8 mouse cellular contexts compared by ENCODE assay signal in genomic region chr13:23503797-23504196, GRCm38 (mm10). TPM values are rescaled to one million over a fixed set of nuclear protein-coding genes. Genes with fewer than 3 reads are reported as not detected.
DNase-seq lines count a peak whose midpoint lies in the region; ATAC-seq and TF ChIP-seq lines count a peak whose summit lies in the region.

No protein-coding gene starts in this region.

- intact Hi-C loops in heart, adult 2 months (cut with DNase I): no loop called here
- intact Hi-C loops in heart, postnatal 25 days (cut with DNase I): no loop called here

- peak; percentile 26 to 51 for DNase-seq in heart, adult 2 months
- no peak for DNase-seq in heart, postnatal 25 days (ENCODE audit: low spot score)
- peak; percentile 57 for DNase-seq in Muller cell, postnatal 12 days (ENCODE audit: inconsistent ontology term)
- peak; percentile 81 for DNase-seq in limb, embryonic 11.5 days (ENCODE audit: low spot score)
- peak; percentile 42 to 59 for DNase-seq in natural killer cell, adult 2 months (ENCODE audit: low spot score in 2 of 2)
- no peak for DNase-seq in gastrocnemius, postnatal 25 days

- H3K79me2 ChIP-seq in heart, adult 2 months (replicated peaks; ENCODE audit: control insufficient read depth, insufficient read depth, low read length): no peaks in the 10 kb centered on the region

- H3K4me1 ChIP-seq in heart, adult 2 months (ENCODE audit: control insufficient read depth, insufficient read depth, low read length): no peaks in the 10 kb centered on the region
- H3K4me1 ChIP-seq in hindbrain, embryonic 15.5 days (replicated peaks): peaks cover 13% of the 10 kb centered on the region; the same call in 1 of the 2 replicates
- H3K4me1 ChIP-seq in limb, embryonic 11.5 days (ENCODE audit: control insufficient read depth, insufficient read depth, low read length): peaks cover 8% of the 10 kb centered on the region; the same call in 1 of the 2 replicates

- no peaks in the 10 kb centered on the region for H3K9me3 ChIP-seq in hindbrain, embryonic 15.5 days
- H3K9me3 ChIP-seq in limb, embryonic 11.5 days (ENCODE audit: control insufficient read depth, low read length): no peaks in the 10 kb centered on the region

- no peaks in the 10 kb centered on the region for H3K27me3 ChIP-seq in heart, adult 2 months (ENCODE audit: control insufficient read depth, insufficient read depth, low read length)
- H3K27me3 ChIP-seq in hindbrain, embryonic 15.5 days: peaks cover 14% of the 10 kb centered on the region
- H3K27me3 ChIP-seq in limb, embryonic 11.5 days (ENCODE audit: control insufficient read depth, insufficient read depth, low read length): no peaks in the 10 kb centered on the region

- no peak for TF ChIP-seq EP300 in heart, adult 2 months (IDR thresholded peaks at IDR 0.05; ENCODE audit: insufficient read depth, low read depth, low read length)

- H3K4me2 ChIP-seq in hindbrain, embryonic 15.5 days: peak overlapping the region; percentile 39
- H3K4me2 ChIP-seq in limb, embryonic 11.5 days (ENCODE audit: low read depth, severe bottlenecking): no peak overlapping the region; the same call in 1 of the 2 replicates

- no peak overlapping the region for H3K27ac ChIP-seq in heart, adult 2 months
- H3K27ac ChIP-seq in hindbrain, embryonic 15.5 days (replicated peaks): no peak overlapping the region
- H3K27ac ChIP-seq in limb, embryonic 11.5 days (replicated peaks; ENCODE audit: low read depth, low read length): no peak overlapping the region

- H3K4me3 ChIP-seq in heart, adult 2 months: no peak overlapping the region
- peak overlapping the region; percentile 12; the same call in 1 of the 2 replicates for H3K4me3 ChIP-seq in hindbrain, embryonic 15.5 days
- no peak overlapping the region for H3K4me3 ChIP-seq in limb, embryonic 11.5 days (ENCODE audit: low read depth, low read length)

- no peak for TF ChIP-seq CTCF in heart, adult 2 months (IDR thresholded peaks at IDR 0.05)

- no peak for TF ChIP-seq POLR2A in heart, adult 2 months (IDR thresholded peaks at IDR 0.05; ENCODE audit: insufficient read depth, low read depth, low read length)

- 0 out of 2 replicates have a peak, but pooled peaks have one; percentile 62 for ATAC-seq in erythroblast, adult 5-6 weeks (replicated peaks; ENCODE audit: low FRiP score, poor library complexity, severe bottlenecking)
- 0 out of 2 replicates have a peak, but pooled peaks have one; percentile 39 for ATAC-seq in hindbrain, embryonic 15.5 days (ENCODE audit: low FRiP score, low read depth)
- ATAC-seq in limb, embryonic 11.5 days (ENCODE audit: insufficient number of reproducible peaks, low FRiP score, low TSS enrichment, low read depth): 0 out of 2 replicates have a peak, but pooled peaks have one; percentile 46

- WGBS in heart, adult 2 months: 10% methylated on average over 9 of the region's 9 CpGs
- WGBS in hindbrain, embryonic 15.5 days: 2% methylated on average over 9 of the region's 9 CpGs
- under 1% methylated on average over 9 of the region's 9 CpGs for WGBS in limb, embryonic 11.5 days

- H3K9ac ChIP-seq in heart, adult 2 months (ENCODE audit: low read depth, low read length): no peak overlapping the region
- no peak overlapping the region for H3K9ac ChIP-seq in hindbrain, embryonic 15.5 days
- H3K9ac ChIP-seq in limb, embryonic 11.5 days (ENCODE audit: low read length): no peak overlapping the region

- no peaks in the 10 kb centered on the region for H3K36me3 ChIP-seq in heart, adult 2 months (ENCODE audit: control insufficient read depth, insufficient read depth, low read length)
- no peaks in the 10 kb centered on the region for H3K36me3 ChIP-seq in hindbrain, embryonic 15.5 days
- H3K36me3 ChIP-seq in limb, embryonic 11.5 days (ENCODE audit: control insufficient read depth, insufficient read depth, low read length): no peaks in the 10 kb centered on the region

RNA-seq across cellular contexts. Expression of gene Btn2a2, which starts 15.1 kb away (rescaled TPM):
- total RNA-seq in heart, adult 2 months (2021): not detected
- polyA plus RNA-seq in heart, adult 2 months (2012; rRNA removed): not detected in 2 replicates
- not detected for total RNA-seq in heart, postnatal 25 days (2021)
- not detected in 2 replicates for total RNA-seq in erythroblast, adult 5-6 weeks (2015; ENCODE audit: low replicate concordance)
- not detected in 2 replicates for total RNA-seq in erythroblast, adult 5-6 weeks (2017; ENCODE audit: low replicate concordance)
- polyA plus RNA-seq in hindbrain, embryonic 15.5 days (2015; fragmentation: Nextera tagmentation; extraction: Ambion mirVana): 0.06 and 0.08 TPM in 2 replicates
- 1.3 and 2.2 TPM in 2 replicates for polyA plus RNA-seq in limb, embryonic 11.5 days (2014; fragmentation: Nextera tagmentation; extraction: Ambion mirVana)
- not detected for total RNA-seq in gastrocnemius, postnatal 25 days (2021)

RNA-seq across cellular contexts. Expression of gene Hist1h4h, which starts 27.1 kb away (rescaled TPM):
- 100 to 1,000 TPM; 212 to 239 TPM for total RNA-seq in heart, adult 2 months (2021)
- polyA plus RNA-seq in heart, adult 2 months (2012; rRNA removed): 53.1 and 61.9 TPM in 2 replicates
- total RNA-seq in heart, postnatal 25 days (2021): 100 to 1,000 TPM; 272 to 334 TPM
- total RNA-seq in erythroblast, adult 5-6 weeks (2015; ENCODE audit: low replicate concordance): 19.8 and 50.6 TPM in 2 replicates
- 443 and 524 TPM in 2 replicates for total RNA-seq in erythroblast, adult 5-6 weeks (2017; ENCODE audit: low replicate concordance)
- 1.7 and 2.7 TPM in 2 replicates for polyA plus RNA-seq in hindbrain, embryonic 15.5 days (2015; fragmentation: Nextera tagmentation; extraction: Ambion mirVana)
- 4.0 and 5.6 TPM in 2 replicates for polyA plus RNA-seq in limb, embryonic 11.5 days (2014; fragmentation: Nextera tagmentation; extraction: Ambion mirVana)
- 100 to 1,000 TPM; 156 to 160 TPM for total RNA-seq in gastrocnemius, postnatal 25 days (2021)

RNA-seq across cellular contexts. Expression of gene Hist1h2af, which starts 29.9 kb away (rescaled TPM):
- total RNA-seq in heart, adult 2 months (2021): 1 to 10 TPM; 4.4 to 9.8 TPM
- 1.9 and 2.0 TPM in 2 replicates for polyA plus RNA-seq in heart, adult 2 months (2012; rRNA removed)
- total RNA-seq in heart, postnatal 25 days (2021): 10 to 100 TPM; 13.7 to 25.9 TPM
- total RNA-seq in erythroblast, adult 5-6 weeks (2015; ENCODE audit: low replicate concordance): 20.7 and 32.7 TPM in 2 replicates
- total RNA-seq in erythroblast, adult 5-6 weeks (2017; ENCODE audit: low replicate concordance): 925 and 1,298 TPM in 2 replicates
- 0.82 and 2.1 TPM in 2 replicates for polyA plus RNA-seq in hindbrain, embryonic 15.5 days (2015; fragmentation: Nextera tagmentation; extraction: Ambion mirVana)
- 5.1 and 7.9 TPM in 2 replicates for polyA plus RNA-seq in limb, embryonic 11.5 days (2014; fragmentation: Nextera tagmentation; extraction: Ambion mirVana)
- total RNA-seq in gastrocnemius, postnatal 25 days (2021): 10 to 100 TPM in 1 of 2 experiments, 1 to 10 TPM in 1; 9.5 to 14.9 TPM

RNA-seq across cellular contexts. Expression of gene Hist1h3g, which starts 31.4 kb away (rescaled TPM):
- 1 to 10 TPM in 1 of 2 experiments, under 1 TPM in 1; 0.94 to 2.1 TPM for total RNA-seq in heart, adult 2 months (2021)
- 0.80 and 1.8 TPM in 2 replicates for polyA plus RNA-seq in heart, adult 2 months (2012; rRNA removed)
- total RNA-seq in heart, postnatal 25 days (2021): 1 to 10 TPM; 3.4 to 4.1 TPM
- 74.4 and 97.2 TPM in 2 replicates for total RNA-seq in erythroblast, adult 5-6 weeks (2015; ENCODE audit: low replicate concordance)
- total RNA-seq in erythroblast, adult 5-6 weeks (2017; ENCODE audit: low replicate concordance): 54.5 and 131 TPM in 2 replicates
- 0.85 and 1.2 TPM in 2 replicates for polyA plus RNA-seq in hindbrain, embryonic 15.5 days (2015; fragmentation: Nextera tagmentation; extraction: Ambion mirVana)
- polyA plus RNA-seq in limb, embryonic 11.5 days (2014; fragmentation: Nextera tagmentation; extraction: Ambion mirVana): 7.0 and 9.4 TPM in 2 replicates
- 1 to 10 TPM; 2.0 to 3.9 TPM for total RNA-seq in gastrocnemius, postnatal 25 days (2021)

RNA-seq across cellular contexts. Expression of gene Btn1a1, which starts 38.1 kb away (rescaled TPM):
- total RNA-seq in heart, adult 2 months (2021): not detected
- polyA plus RNA-seq in heart, adult 2 months (2012; rRNA removed): 0.20 TPM in 1 of 2 replicates, not detected in the other
- not detected for total RNA-seq in heart, postnatal 25 days (2021)
- total RNA-seq in erythroblast, adult 5-6 weeks (2015; ENCODE audit: low replicate concordance): 4.2 and 4.4 TPM in 2 replicates
- total RNA-seq in erythroblast, adult 5-6 weeks (2017; ENCODE audit: low replicate concordance): 6.5 and 15.5 TPM in 2 replicates
- 0.17 TPM in 1 of 2 replicates, not detected in the other for polyA plus RNA-seq in hindbrain, embryonic 15.5 days (2015; fragmentation: Nextera tagmentation; extraction: Ambion mirVana)
- polyA plus RNA-seq in limb, embryonic 11.5 days (2014; fragmentation: Nextera tagmentation; extraction: Ambion mirVana): not detected in 2 replicates
- total RNA-seq in gastrocnemius, postnatal 25 days (2021): not detected

Comparison
In these comparisons a context has a peak if more than half of its experiments do, and no peak if none do; other contexts are left out.
1. DNase-seq: peak in heart, adult 2 months (2 of 2), Muller cell, postnatal 12 days (single experiment), limb, embryonic 11.5 days (single experiment) and natural killer cell, adult 2 months (2 of 2); none in heart, postnatal 25 days (single experiment) and gastrocnemius, postnatal 25 days (single experiment).
2. Peak in every context shown above with its lines, with median percentiles within 50 percentile points of each other: ATAC-seq.